Mouse (Mus musculus): ENCODE data around the gene Txndc5.

- TF ChIP-seq GATA1 (IDR thresholded peaks at IDR 0.05; ENCODE audit: low read length): no peak
- no peak for TF ChIP-seq TAL1 (IDR thresholded peaks at IDR 0.05; ENCODE audit: low read length)
Observed at GRCm38 (mm10) chr13:38515431-38515830, 13.2 kb downstream of the Txndc5 start.
